Mouse (Mus musculus) megakaryocyte, embryonic 14.5 days (primary cell): ENCODE measurements around the gene D230025D16Rik.

ENCODE experiments used
- FLI1 ChIP-seq: IDR thresholded peaks from 2 replicates; pipeline ENCODE4 v1.6.1; 2012; ENCODE audit warnings: low read length, inconsistent platforms, mixed read lengths
- GATA1 ChIP-seq: IDR thresholded peaks from 3 replicates; pipeline ENCODE4 v1.6.1; 2012; ENCODE audit warnings: mixed read lengths, low read length, inconsistent platforms, borderline replicate concordance

DNA sequence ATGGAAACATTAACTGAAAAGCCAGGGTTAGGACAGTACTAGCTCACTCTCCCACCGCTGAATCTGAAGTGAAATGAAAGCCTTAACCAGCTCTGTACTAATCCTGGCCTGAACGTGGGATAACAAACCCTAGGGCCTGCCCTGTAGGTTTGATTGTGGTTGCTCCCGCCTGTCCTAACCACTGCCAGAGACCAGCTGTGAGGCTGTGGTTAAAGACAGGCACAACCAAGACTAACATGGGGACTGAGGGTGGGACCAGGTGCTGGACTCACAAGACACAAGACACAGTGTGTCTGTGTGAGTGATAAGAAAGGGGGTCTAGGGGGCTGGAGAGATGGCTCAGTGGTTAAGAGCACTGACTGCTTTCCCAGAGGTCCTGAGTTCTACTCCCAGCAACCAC, 55.6 kb downstream of the D230025D16Rik start:
- no peak for TF ChIP-seq GATA1
- TF ChIP-seq FLI1, result no peak
